Mouse (Mus musculus) fat pad, adult 2 months (tissue): ENCODE measurements around the gene Rplp1.

ENCODE experiments used
- DNase-seq: peaks from one replicate; pipeline ENCODE4 v3.0.0-alpha.2; 2011; ENCODE audit warnings: low read depth, low spot score; ENCODE audit errors: extremely low read depth

Rplp1 gene

DNA sequence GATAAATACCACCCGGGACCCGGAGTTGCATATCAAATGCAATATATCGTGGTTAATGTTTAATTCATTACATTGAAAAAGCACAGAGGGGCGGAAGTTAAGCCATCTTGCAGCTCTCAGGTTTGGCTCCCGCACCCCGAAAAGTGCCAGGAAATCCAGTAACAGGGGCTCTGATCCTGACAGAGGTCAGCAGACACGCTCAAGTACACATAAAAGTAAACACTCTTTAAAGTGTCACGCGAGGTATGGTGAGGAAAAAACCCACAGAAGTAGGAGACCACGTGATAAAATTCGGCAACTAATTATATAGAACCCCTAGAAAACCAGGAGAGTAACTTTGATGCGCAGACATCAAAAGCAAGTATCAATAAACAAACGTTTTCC lies 567 bp upstream of the Rplp1 start:
- DNase-seq, result no peak

DNA sequence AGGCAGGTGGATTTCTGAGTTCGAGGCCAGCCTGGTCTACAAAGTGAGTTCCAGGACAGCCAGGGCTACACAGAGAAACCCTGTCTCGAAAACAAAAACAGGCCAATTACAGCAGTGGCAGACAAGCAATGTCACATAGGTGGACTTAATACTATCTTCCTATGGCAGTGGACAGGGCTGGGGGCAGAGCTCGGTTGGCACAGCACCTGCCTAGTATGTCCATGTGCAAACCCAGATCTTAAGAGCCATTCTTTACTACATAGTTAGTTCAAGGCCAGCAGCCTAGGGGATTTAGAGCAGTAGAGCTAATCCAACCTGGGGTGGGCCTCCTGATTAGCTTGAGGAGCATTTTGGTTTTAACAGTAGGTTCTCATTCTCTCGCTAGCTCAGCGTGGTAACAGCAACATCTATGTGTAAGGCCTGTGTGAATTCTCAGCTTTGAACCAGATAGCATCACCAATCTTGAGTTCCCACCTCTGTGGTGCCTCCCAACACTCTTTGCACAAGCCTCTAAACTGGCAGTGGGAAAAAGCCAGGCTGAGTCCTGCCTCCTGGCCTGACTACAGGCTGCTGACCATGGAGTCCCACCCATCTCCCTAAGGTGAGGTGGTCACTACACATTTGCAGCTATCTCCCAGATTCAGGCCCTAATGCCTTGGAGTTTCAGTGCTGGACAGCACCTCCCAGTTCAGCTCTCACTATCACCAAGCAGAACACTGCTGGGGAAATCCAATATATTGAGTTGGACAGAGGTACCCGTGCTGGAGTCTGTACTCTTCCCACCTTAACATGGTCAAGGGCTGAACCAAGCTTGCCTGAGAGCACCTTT lies 2.8 kb downstream of the Rplp1 start:
- DNase-seq, result no peak

- no peak for DNase-seq
Observed at GRCm38 (mm10) chr9:61910526-61911256, 3.7 kb downstream of the Rplp1 start.

GRCm38 (mm10) chr9:61909633-61910032 lies 4.7 kb downstream of the Rplp1 start:
- no peak for DNase-seq

DNA sequence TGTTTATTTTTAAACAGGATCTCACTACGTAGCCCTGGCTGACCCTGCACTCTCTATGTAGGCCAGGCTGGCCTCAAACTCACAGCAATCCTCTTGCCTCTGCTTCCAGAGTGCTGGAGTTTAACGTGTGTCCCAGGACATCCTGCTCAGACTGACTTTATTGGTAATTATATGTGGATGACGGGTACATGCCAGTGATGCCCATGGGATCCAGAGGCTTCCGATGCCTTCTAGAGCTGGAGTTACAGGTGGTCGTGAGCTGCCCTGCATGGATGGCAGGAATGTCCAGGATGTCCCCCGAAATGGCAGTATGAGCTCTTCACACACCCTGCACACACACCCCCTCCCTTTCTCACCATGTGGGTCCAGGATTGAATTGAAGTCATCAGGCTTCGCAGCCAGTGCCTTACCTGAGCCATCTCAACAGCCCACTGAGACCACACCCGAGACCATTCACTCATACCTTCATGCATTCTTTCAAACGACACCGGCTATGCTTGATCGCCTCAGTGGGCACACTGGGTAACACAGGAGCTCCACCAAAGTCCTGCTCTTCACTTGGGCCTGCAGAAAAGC lies 5.4 kb downstream of the Rplp1 start:
- DNase-seq, result no peak

DNA sequence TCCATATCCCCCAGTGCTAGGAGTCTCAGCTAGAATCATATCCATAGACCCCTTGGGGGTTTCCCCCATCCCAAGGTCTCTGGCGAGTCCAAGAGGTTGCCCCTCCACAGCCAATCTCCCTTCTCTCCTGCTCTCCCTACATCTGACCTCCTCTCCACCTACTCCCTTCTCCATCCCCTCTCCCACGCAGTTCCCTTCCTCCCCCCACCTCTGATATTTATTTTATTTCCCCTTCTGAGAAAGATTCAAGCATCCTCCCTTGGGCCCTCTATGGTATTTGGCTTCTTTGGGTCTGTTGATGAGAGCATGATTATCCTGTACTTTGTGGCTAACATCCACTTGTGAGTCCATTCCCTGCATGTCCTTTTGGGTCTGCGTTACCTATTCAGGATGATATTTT lies 6.0 kb downstream of the Rplp1 start:
- DNase-seq, result no peak

- no peak for DNase-seq
Observed at GRCm38 (mm10) chr9:61907621-61908295, 6.6 kb downstream of the Rplp1 start.

DNA sequence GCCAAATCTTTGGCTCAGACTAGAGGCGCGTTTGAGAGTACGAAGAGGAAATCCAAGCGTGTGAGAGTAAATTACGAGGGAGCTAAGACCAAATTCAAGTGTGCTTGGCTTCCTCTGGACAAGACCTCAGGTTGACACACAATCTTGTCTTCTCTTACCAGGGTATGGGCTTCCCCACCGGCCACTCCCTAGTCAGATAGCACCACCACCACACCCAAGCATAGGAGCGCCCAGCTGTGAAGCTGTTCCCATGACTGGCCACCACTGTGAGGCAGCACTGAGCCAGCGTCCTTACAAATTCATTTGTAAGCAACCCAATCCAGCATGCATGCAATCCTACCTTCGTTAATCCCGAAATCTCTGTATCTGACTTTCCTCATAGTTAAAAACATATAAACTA lies 7.4 kb downstream of the Rplp1 start:
- DNase-seq, result no peak

GRCm38 (mm10) chr9:61905576-61905975 lies 8.8 kb downstream of the Rplp1 start:
- peak; percentile 64 for DNase-seq

GRCm38 (mm10) chr9:61904201-61904600 lies 10.1 kb downstream of the Rplp1 start:
- DNase-seq, result no peak

DNA sequence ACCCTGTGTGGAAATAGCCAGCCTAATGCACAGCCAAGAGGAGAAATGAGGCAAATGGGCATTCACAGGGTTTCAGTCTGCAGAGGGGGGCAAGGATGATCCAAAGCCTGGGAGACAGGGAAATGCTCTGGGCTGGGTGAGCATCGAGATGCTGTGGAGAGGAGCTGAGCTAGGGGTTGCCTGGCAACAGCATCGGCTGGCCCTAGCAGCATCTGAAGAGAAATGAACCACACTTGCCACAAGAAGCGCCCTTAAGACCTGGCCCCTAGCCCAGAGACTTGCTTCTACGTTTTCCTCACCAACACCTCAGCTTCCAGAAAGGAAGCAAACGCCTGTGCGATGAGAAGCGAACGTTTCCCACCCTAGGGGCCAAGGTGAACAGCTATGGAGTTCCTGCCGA lies 11.9 kb downstream of the Rplp1 start:
- DNase-seq, result no peak

DNA sequence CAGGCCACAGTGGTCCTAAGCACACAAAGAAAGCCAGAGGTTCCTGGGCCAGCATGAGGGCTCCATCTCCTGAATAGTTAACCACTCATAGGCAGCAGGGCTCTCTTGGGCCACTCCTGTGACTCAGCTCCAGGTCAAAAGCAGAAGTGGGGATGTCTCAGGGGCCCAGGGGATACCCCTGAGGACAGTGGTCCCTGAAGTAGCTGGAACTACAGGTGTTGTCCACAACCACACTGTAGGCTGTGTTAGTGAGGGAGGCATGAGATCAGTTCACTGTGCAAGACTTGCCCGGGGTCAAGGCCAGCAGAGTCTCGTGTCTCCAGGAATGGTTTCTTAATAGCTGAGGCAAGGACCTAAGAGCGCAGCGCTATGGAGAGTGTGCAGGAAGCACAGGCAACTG lies 12.8 kb downstream of the Rplp1 start:
- no peak for DNase-seq

DNA sequence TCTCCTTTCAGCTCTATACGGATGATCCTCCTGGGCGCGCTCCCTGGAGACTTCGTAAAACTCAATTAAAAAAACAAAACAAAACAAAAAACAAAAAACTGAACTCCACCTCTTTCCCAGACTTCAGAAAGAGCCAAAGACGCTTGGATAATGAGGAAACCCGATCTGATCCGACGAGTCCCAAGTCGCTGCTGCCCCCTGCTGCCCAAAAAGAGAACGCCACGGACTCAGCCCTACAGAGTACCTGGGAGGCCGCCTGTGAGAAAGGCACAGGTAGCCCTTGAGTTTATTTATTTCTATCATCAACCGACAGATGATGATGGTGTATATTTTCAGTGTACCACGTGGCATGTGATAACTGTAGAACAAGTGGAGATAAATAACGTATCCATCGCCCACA lies 14.5 kb downstream of the Rplp1 start:
- no peak for DNase-seq

DNA sequence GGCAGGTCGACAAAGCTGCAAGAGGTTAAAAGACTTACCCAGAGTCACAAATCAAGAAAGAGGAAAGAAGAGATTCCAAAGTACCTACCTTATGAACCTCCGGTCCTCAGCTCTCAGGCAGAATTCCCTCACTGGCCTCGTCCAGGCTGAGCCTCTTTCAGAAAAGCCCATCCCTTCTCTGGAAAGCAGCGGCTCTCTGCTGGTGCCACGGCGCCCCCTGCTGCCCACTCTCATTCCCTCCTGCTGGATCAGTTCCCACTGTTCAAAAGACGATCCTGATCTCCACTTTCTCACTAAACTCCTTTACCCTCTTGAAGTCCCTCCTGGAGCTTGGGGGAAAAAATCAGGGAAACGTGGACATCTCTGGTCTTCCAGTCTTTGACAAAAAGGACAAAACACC lies 15.9 kb downstream of the Rplp1 start:
- DNase-seq, result no peak

DNA sequence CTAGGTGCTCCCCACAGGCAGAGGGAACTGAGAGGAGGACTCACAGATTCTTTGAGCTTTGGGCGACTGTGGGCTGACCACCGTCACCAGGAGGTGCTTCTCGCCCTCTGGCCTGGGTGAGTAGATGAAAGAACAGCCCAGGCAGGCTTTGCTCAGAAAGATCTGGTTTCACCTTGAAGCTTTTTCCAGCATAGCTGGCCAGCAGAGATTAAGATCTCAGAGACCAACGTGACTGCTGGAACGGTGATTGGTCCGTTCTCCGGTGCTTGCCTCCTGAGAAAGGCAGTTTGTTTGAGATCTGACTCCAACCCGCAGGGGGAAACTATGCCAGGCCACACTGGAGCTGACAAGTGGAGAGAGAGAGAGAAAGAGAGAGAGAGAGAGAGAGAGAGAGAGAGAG lies 19.3 kb downstream of the Rplp1 start:
- DNase-seq, result no peak

DNA sequence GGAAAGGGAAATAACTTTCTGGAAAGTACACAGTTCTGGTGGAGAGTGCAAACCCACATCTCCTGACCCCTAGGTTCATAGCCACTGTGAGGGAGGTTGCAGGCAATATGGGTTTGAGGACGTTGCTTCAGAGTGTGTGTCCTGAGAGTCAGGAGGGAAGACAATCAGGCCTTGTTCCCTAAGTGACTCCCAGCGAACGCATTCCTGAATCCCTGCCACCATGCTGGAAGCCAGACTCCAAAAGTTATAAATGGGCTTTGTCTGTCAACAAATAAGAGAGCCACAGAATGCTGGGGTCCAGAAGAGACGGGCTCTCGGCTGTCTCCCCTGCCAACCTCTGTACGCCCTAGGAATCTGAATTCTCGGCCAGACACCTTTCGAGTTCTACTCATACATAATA lies 24.5 kb downstream of the Rplp1 start:
- DNase-seq, result no peak

DNA sequence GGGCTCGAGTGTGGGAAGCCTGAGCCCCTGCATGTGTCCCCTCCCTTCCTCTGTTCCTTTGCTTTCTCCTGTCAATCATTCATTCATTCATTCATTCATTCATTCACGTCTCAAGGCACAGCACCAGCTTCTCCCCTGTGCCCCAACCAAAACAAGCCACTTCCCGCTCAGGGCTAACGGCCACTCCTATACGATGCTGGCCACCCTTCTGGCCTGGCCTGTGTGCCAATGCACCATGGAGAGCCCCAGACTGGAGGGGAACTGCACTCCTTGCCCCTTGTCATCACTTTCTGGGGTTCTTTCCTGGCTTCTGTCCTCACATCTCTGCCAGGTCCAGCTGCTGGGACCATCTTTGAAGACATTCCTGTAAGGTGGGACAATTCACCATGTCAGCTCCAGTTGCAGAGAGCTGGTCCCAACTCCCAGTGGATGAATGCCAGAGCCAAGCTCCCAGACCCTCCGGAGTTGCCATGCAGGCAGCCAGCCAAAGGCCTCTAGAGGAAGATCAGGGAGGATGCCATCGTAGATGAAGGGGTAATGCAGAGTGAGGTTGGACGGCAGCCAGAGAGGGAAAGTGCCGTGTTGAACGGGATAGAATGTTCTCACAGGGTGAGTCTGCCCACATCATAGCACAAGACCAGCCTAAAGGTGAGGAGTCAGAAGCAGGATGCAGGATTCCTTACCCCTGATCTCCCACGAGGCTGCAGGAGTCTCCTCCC lies 26.5 kb downstream of the Rplp1 start:
- no peak for DNase-seq

DNA sequence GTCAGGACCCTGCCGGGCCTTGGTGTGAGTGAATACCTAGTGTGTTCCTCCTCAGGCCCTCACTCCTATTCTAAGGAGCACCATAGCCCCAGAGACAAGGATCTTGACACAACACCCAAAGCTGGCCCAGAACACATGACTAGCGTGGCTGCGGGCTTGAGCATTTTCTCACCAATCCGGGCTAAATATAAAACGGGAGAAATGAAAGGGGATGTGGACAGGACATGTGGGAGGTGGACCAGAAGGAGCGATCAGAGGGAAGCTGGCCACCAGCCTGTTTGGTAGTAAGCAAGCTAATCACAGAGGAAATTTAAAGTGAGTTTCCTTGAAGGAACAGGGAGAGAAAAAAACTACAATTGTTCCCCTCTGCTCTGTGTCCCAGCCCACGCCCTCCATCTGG lies 28.4 kb downstream of the Rplp1 start:
- DNase-seq, result no peak

DNA sequence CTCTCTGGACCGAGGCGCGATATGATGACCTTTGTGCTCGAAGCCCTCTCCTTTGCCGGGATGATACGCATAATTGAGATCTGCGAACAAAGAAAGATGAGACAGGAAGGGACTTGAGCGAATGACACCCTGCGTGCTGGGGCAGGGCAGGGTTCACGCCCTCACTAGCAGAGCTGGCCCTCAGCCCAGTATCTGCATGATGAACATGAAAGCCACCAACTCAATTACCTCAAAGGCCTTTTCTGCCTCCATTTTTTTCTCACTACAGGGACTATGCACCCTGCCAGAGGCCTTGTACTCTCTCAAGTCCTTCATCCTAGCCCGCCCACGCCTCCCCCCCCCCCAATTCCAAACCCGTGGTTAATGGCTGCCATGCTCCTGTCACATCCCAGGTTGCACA lies 29.4 kb downstream of the Rplp1 start:
- peak; percentile 33 for DNase-seq

DNA sequence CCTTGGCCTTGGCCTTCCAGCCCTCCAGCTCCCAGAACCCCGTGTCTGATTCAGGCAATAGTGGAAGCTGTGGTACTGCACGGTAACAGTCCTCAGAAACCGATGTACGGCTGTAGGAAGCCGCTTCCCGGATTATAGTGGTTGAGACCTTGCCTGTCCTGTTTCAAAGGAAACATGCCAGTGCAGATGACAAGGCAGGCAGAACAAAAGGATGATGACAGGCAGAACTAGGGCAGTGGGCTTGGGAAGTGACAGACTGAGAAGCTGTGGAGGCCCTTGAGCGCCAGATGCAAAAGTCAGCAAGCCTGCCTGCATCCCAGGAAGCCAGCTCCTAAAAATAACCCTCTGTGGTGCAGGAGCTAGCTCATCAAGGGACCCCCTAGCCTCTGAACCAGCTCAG lies 30.0 kb downstream of the Rplp1 start:
- DNase-seq, result no peak

DNA sequence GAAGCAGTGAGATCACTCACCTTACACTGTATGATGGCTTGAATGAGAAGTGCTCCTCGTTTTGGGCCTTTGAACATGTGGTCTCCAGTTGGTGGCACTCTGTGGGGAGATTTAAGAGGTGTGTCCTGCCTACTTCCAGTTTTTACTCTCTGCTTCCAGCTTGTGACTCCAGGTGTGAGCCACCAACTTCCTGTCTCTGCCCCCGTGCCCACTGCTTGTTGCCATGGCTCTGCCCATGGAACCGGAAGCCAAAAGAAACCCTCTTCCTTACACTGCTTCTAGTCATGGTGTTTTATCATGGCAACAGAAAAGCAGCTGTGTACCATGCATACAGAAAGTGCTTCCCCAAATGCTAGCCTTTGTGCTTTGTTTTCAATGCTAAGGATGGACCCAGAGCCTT lies 32.2 kb downstream of the Rplp1 start:
- no peak for DNase-seq
